Mouse (Mus musculus): ENCODE measurements around the gene Nectin2.

DNA sequence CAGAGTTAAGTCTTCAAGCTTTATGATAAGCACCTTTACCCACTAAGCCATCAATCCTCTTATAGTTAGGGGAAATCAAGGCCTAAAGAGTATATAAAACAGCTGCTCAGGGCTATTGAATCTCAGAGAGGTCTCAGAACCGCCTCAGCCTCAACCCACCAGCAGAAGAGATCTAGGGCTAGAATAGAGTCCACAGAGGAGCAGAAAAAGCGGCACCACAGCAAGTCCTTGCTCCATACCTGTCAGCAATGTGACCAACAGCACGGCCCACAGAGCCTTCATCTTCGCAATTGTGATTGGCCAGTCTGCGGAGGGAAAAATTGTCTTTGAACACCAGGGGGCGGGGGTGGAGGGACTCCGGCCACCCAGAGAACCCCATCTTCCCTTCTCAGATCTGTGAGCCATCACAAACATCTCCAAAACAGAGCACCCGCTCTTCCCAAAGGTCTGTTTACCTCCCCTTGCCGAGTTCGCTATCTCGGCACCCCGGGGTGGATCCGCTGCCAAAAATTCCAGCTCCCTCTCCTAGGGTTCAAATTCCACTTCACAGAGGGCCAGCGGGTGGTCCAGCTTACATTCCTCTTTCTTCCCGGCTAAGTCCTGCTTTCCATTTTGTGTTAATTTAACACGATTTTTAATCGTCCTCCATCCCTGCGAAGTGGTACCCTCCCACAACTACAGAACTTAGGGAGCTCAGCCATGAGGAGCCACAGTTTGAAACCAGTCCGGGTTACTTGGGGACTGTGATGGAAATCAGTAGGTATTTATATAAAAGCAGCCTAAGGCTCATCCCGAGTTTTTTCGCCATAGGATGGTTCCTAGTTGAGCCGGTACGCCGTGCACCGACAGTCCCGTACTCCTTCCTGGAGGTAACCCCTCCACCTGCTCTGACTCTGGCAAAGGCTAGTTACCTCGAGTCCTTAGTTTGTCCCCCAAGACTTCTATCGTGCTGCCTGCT lies 52.1 kb downstream of the Nectin2 start:
- TF ChIP-seq CTCF (IDR thresholded peaks at IDR 0.05; ENCODE audit: borderline replicate concordance, control insufficient read depth, extremely low read depth, insufficient read depth, low read length, poor library complexity) (peak; percentile 42; the same call in 1 of the 2 replicates), POLR2A (IDR thresholded peaks at IDR 0.05; ENCODE audit: control insufficient read depth, extremely low read depth, insufficient read depth, low read length, poor library complexity) (no peak)
